Mouse (Mus musculus): Measurements from ENCODE around the gene Emid1.
A peak's percentile ranks its signal among the peaks of the same experiment; 100 is the strongest.

Emid1 gene

DNA sequence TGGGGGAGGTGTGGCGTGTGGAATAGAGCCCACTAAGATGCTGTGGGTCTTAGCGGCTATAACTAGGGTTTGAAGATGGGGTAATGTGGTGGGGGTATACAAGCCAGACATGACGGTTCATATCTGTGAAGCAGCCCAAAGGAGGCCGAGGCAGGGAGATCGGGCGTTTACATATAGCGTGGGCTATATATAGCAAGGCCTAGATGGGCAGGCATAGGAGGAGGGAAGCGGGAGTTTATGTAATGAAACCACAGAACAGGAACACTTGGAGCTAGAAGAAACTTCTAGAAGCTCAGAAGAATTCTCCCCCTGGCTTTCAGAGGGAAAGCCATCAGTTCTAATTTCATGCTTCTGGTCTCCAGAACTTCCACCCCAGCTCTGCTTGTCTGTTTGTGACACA is 11.4 kb upstream of the Emid1 start:
- DNase-seq (ENCODE audit: low spot score in 2 of 2), result no peak

DNA sequence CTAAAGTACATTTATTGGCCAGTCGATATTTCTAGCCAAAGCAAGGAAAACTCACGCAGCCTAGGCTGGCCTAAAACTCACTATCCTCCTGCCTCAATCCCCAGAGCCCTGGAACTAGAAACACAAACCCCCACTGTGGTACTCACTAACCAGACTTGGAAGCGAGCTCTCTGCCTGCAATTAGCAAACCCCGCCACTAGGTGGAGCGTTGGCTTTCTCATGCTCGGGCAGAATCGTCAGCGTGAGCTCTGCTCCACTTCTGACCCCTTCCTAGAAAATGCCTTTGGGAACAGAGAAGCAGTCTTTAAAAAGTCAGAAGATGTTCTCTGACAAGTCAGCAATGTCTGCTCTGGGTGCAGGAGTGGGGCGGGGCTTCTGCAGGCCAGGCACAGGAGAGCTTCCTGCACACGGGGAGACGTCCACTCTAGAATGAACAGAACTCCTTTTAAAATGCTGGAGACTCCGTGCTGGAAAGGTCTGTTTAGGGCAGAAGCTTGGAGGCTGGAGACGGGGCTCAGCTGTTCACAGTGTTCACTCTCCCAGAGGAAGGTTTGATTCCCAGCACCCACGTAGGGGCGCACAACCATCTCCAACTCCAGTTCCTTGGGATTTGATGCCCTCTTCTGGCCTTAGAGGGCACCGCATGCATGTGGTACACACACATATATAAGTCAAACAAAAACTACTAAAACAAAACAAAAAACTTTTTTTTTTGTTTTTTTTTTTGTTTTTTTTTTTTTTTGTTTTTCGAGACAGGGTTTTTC is 8.8 kb upstream of the Emid1 start:
- peak in 1 of 2 experiments; percentile 37 for DNase-seq (ENCODE audit: low spot score in 2 of 2)

DNA sequence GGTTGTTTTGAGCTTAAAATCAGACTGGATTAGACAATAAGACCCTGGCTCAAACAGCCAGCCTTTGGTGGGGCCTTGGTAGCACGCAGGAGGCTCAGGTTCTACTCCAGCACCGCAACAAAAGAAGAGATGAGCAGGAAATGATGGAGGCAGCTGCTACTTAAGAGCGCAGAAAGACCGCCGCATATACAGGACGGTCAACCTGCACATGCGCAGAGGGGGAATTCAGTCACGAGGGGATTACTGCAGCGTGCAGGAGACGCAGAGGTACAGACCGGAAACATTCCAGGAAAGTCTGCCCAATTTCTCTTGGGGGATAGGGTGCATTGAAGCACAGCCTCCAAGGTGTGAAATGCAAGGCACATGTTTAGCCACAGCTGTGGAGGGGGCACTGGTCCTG is 6.0 kb upstream of the Emid1 start:
- DNase-seq (ENCODE audit: low spot score in 2 of 2), result no peak

DNA sequence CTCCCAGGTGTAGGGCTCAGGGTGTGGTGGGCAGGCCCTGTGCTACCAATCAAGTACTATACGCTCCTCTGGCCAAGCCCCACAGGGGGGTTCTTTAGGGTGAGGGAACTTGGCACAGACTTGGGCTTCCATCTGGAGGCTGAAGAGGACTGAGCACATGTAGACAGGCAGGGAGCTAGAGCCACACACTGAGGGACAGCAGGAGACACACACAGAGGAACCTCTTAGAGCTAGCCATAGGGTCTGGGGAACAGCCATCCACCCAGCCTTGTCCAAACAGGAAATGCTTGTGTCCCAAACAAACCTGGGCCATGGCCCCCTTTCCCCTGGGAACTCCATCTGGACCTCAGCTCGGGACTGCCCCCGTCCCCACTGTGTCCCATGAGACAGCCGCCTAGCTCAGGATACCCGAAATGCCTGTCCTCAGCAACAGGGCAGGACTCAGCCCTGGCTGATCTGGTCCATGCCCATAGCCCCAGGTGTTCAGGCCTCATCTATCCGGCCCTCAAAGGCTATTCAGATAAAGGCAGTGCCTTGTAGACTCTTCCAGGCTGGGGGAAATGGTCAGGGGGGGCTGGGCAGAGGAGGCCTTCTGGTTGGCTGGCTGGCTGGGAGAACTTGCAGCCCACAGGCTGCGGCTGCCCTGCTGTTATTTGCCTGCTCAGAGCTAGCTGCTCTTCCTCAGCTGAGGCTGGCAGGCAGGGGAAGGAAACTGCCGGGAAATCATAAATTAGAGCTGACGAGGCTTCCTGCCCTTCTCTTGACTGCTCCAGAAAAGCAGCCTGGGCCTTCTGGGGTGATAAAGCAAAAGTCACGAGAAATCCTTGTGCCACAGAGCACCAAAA is 3.1 kb upstream of the Emid1 start:
- no peak for DNase-seq (ENCODE audit: low spot score in 2 of 2)

DNA sequence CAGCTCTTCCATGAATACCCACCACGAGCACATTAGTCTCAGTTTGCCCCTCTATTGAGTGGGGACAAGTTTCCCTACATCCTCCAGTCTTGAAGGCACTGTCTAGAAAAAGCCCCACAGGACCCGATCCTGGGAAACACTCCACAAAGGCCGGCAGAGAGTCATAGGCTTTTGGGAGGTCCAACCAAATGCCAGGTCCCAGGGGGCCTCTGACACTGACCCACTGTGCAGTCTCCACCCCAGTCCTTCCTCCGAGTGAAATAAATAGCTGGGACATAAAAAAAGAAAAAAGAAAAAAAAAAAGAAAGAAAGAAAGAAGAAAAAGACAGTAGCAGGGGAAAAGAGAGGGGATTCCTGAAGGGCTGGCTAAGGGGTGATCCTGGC is 818 bp downstream of the Emid1 start:
- DNase-seq (ENCODE audit: low spot score in 2 of 2), result no peak

DNA sequence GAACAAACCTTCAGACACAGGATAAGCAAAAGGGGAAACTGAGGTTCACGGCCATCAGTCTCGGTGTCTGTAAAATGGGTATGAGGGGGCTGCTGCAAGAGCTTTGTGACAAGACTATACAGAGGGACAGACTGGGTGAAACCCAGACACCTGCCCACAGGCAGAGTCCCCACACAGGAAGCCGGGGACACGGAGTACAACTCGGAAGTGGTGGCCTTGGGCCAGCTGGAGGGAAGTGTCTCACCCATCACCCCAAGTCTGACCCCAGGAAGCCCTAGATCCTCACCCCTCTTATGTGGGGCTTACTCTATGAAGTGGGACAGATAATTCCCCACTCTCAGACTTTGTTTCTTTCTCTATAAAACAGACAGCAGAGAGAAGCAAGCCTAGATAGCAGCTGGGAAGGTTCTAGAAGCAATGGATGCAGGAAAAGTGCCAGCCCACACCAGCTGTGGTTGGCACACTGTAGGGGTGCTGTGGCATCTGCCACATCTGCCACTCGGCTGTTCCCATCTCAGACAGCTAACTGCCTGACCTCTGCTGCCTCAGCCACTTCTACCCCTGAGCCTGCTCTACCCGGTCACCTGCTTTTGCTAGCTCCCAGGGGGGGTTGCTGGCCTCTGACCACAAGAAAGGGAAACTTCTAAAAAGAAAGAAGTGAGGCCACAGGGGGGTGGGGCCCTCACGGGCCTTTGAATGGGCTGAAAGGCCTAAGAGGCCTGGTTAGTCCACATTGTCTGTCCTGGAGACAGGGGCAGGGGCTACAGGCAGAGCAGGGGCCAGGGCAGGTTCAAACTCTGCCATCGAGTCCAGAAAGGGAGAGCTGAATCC is 1.4 kb downstream of the Emid1 start:
- DNase-seq (ENCODE audit: low spot score in 2 of 2), result peak in 1 of 2 experiments; percentile 45

DNA sequence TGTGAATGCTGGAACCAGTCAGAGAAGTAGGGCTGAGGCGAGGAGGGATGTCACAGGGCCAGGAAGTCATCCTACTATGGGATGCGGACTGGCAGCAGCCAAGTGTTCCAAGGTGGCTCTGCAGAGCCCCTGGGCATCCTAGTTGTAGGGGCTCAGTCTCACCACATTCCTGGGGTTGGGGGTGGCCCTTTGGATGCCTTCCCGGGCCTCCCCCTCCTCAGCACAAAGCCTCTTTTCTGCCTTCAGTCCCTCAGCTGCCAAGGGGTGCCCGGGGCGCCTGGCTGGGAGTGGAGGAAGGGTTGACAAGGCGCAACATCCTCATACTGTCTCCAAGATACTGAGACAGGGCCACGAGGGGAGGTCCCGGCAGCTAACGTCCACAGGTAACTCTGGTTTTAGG is 2.1 kb downstream of the Emid1 start:
- DNase-seq (ENCODE audit: low spot score in 2 of 2), result no peak

DNA sequence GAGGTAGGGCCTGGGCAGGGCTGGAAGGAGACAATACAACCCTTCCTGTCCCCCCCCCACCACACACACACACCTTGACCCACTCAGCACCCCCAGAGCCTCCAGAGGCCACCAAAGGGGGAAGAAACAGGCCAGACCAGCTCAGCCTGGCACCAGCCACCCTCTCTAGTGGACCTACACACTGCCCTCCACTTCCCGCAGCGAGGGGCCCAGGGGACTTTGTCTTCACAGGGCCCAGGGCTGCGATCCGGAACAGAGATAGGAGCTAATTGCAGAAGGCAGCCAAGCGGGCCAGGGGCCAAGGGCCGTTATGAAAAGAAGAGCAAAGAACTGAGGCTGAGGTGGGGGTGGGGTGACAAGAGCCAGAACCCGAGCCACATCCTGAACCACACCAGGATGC is 2.8 kb downstream of the Emid1 start:
- peak; percentile 52 to 67 for DNase-seq (ENCODE audit: low spot score in 2 of 2)

DNA sequence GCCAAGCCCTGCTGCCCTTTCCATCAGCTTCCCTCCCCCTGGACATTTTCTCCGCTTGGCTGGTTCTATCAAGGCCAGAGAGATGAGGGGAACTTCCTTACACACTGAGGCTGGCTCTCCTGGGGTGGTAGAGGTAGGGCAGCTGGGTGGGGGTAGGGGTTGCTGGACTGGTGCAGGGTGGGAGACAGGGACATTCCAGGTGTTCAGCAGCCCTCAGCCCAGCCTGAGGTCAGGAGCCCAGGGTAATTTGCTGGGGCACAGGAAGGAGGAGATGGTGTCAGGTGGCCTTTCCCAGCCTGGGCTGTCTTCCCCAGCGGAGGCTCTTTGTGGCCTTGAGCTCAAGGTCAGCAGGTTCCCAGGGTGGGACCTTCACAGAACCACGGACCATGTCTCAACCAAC is 6.5 kb downstream of the Emid1 start:
- DNase-seq (ENCODE audit: low spot score in 2 of 2), result no peak

DNA sequence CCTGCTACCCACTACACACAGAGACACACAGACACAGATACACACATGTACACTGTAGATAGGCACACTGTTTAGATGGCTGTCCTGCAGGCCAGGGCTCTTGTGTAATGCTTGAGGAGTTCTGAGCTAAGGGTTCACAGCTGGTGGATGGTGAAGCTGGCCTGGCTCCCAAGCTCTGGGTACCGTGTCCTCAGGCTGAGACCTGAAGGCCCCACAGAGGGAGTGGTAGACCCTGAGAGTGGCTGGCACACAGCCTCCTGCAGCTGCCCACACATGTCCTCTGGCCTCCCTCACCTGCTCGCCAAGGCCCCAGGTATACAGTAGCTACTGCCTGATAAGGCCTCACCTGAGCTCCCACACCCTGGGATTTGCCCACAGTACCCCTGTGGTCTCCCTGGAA is 10.1 kb downstream of the Emid1 start:
- DNase-seq (ENCODE audit: low spot score in 2 of 2), result peak in 1 of 2 experiments; percentile 28

DNA sequence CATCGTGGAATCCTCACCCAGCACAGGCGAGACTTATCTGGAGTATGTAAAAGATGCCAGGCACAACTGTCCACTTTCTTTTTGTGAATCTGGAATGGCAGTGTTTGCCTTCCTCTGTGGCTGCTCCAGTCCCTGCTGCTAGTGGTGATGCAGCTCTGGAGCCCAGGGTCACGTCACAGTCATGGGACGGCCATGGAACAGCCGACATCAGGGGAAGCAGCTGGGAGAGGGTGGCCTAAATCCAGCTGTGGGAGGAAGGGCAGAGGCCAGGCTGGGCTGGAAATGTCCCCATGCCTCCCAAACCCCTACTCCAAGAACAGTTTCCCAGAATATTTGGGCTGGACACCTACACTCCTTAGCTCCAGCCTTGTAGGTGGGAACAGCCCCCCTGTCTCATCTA is 10.8 kb downstream of the Emid1 start:
- DNase-seq (ENCODE audit: low spot score in 2 of 2), result no peak

DNA sequence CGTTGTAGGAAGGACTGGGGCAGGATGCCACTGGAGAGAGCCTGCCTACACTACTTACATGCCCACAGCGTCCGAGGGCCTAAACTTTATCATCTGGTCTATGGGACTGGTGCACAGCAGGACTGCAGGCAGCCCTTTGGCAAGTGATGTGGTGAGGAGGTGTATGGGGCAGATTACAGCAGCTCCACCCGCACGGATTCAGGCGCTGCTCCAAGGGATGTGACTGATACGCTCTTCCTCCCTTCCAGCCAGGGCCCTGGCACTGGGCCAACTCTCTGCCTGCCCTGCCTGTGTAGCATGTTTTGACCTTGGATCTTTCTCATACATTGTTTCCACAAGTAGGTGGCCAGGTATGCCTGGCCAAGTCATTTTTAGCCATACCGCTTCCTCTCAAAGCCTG is 11.4 kb downstream of the Emid1 start:
- DNase-seq (ENCODE audit: low spot score in 2 of 2), result peak; percentile 68 to 80

DNA sequence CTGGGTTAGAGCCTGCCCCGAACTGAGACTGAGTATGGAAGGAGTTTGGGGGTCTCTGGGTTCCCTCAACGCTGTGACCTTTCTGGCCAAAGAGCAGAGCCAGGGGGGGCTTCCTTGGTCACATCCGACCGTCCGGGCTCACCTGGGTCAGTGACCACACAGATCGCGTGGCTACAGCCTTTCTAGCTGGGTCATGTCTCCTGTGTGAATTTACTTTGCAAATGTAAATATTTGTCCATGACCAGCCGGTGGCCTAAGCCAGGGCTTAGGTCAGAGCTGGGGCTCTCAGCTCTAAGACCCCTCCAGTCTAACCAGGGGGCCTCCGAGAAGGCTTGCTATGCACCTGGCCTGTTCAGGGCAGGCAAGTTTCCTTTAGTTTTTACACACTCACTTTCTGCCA is 12.7 kb downstream of the Emid1 start:
- peak; percentile 44 for DNase-seq (ENCODE audit: low spot score in 2 of 2)

DNA sequence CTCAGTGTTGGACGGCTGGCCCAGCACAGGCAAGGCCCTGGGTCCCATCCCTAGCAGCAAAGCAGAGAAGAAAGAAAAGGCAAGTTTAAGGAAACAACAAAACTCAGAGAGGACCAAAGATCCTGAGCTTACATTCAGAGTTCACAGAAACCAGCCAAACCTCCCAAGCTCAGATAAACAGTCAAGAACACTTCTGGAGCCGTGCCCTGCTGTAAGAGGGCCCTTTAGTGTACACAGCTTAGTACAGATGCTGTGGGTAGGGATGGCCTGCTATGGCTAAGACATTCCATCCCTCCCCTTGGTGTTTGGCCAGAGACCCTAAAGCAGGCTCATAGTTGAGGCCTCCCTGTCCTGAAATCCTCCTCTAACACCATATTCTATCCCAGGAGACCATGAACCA is 13.4 kb downstream of the Emid1 start:
- no peak for DNase-seq (ENCODE audit: low spot score in 2 of 2)

DNA sequence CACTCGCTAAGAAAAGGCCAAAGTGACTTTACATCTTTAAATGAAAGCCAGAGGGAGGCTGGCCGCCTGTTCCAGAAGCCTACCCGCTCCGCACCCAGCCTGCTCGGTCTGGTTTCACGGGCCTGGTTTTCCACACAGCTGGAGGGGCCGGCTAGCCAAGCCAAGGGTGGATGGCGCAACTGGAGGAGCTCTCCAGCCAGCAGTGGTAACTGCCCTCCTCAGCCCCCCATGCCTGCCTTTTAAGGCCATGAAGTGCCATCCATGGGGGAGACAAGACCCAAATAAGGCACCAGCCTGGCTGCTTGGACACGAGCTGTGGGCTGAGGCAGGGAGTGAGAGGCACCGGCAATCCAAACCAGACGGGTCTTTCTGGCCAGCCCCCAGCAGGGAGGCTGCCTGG is 16.1 kb downstream of the Emid1 start:
- DNase-seq (ENCODE audit: low spot score in 2 of 2), result no peak

DNA sequence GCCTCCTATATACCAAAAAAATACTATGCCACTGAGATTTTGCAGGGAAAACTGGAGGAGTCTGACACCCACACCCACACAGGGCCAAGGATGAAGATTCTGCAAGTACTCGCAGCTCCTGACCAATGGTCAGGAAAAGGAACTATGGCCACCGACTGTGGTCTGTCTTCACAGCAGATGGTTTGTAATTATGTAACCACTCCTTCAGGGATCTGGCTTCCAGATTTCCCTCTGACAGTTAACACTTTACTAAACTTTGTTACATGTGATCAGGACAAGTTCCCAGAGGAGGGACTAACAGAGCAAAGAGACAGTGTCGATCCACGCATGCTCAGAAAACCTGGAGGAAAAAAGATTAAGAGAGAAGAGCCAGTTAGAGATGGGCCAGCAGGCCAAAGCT is 19.3 kb downstream of the Emid1 start:
- no peak for DNase-seq (ENCODE audit: low spot score in 2 of 2)

DNA sequence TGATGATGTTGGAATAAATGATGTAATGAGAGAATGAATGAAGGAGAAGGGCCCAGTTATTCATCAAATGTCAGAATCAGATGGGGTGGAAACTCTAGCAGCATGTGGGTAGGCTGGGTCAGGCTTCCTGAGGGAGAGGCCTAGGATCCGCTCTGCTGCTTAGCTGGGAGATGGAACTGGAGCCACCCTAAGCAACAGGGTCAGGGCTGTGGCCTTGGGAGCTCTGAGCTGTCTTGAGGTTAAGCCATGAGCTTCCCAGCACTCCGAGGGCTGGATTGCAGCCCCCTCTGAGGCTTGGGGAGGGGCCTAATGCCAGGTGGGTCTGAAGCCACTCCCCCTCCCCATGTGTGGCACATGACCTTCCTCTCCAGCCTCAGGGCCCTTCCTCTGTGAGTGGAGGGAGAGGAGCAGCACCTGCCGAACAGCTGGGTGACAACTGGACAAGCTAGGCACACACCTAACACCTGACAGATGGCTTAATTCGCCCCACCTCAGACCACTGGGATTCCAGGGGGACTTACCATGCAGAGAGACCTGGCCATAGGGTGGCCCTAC is 21.9 kb downstream of the Emid1 start:
- DNase-seq (ENCODE audit: low spot score in 2 of 2), result no peak

DNA sequence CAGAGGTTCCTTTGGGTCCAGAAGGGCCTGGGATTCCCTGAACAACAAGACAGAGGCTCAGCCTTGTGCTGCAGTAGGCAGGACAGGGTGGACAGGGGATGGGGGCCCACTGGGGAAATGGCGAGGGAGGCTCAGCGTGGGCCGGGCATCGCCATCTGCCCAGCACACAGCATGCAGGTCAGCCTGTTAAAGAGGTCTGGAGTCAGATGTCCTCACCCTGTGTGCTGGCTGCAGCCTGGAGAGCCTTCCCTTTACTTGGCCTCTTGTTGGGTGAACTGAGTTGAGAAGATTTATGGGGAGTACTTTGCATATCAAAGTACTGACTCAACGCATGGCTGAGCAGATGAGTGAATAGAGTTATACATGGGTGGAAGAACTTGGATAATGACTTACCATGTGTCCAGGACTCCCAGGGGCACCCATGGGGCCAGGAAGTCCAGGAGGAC is 23.0 kb downstream of the Emid1 start:
- DNase-seq (ENCODE audit: low spot score in 2 of 2), result no peak

DNA sequence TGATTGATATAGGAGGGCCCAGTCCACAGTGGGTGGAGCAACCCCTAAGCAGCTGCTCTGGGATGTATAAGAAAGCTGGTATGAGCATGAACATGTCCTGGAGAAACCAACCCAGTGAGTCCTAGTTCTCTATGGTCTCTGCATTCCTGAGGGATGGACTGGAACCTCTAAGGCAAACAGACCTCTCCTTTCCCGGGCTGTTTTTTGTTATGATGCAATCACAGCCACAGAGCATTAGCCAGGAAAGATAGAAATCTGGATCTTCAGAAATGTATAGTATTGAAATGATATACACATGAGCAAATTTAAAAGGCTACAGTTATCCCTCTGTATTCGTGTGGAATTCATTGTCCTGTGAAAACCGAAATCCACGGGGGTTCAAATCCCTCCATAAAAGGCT is 26.3 kb downstream of the Emid1 start:
- no peak for DNase-seq (ENCODE audit: low spot score in 2 of 2)

DNA sequence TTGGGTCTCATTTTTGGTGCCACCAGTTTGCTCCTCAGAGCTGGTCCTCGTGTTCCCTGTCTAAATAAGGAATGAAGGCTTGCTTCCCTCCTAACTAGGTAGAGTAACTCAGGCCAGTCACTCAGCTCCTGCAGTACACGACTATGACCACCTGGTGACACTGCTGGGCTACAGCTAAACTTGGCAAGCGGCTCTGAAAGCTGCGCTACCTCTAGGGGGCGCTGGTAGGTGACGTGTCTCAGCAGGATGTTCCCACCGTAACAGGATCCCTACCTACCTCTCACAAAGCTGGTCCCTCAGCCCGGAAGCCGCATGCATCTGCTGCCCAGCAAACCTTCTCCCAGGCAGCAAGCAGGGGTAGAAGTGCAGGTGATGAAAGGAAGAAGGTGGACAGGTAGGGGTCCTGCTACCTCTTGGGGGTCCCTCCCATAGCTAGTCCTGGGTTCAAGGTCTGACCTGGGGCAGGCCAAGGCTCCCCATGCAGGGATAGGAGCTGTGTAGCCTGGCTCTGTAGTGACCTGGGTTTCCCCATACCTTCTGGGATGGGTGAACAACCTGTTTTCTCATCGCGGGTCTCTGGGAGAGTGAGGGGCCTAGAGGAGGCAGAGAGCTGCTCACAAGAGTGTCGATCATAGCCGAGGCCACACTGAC is 37.0 kb downstream of the Emid1 start:
- peak; percentile 70 to 81 for DNase-seq (ENCODE audit: low spot score in 2 of 2)

DNA sequence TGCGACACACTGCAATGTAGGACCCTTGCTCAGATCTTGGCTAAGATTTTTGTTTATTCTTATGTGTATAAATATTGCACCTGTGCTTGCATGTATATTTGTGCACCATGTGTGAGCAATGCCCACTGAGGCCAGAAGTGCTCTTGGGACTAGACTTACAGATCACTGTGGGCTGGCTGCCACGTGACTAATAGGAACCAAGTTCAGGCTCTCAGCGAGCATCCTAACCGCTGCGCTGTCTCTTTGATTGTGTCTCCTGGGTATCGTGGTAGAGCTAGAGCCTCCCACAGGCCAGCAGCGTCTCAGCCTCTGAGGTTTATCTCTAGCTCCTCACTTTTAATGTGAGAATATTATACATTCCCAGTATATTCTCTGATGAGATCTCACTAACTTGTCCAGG is 38.4 kb downstream of the Emid1 start:
- no peak for DNase-seq (ENCODE audit: low spot score in 2 of 2)
